Mouse (Mus musculus): ENCODE measurements at regions not wholly inside any gene's neighbourhood (a gene's known extent, or its start where the extent isn't known, plus 50 kb on each side); places are given as distances from the start of the nearest gene placed in this dataset.
"Not testable (repeated sequence)": the region's sequence is repeated elsewhere in the genome, so short reads cannot be mapped to it uniquely, and the experiment has no call there.

GRCm38 (mm10) chr8:116043381-116043780 lies 335.8 kb upstream of the Maf start:
- DNase-seq (ENCODE audit: extremely low spot score) = no peak

DNA sequence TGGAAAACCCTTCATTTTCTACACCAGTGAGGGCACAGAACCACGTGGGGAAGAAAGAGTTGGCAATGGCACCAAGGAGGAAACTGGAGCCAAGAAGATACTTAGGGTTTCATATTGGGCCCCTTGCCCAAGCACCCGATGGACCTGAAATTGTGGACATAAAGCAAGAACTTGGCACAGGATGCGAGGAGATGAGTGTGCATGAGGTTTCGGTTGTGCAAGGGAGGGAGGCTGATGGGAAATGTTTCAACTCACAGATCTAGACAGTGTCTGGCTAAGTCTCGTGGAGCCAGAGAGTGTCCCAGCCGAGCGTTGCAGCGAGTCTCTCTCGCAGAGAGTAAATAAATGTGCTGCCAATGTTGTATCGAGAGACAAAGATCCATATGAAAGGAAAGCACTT lies 323.4 kb upstream of the Maf start:
- DNase-seq (ENCODE audit: extremely low spot score) = no peak

DNA sequence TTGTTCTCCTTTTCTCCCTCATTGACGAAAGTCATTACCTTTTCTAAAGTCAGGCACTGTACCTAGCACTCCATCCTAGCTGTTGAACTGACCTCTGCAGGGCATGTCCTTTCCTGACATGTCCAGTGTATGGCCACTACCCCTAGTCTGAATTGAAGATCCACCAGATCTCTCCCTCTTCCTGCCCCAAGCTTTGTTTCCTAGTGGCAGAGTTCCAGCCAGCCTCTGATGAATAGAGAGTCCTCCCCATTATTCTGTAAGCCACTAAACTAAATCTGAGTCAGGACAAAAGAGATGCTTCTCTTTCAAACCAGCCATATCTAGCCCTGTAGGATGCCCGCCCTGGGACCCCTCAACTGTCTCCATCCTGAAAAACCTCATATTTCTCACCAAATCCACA lies 317.7 kb upstream of the Maf start:
- DNase-seq (ENCODE audit: extremely low spot score) = no peak

GRCm38 (mm10) chr8:116024811-116025210 lies 317.2 kb upstream of the Maf start:
- no peak for DNase-seq (ENCODE audit: extremely low spot score)

- DNase-seq (ENCODE audit: extremely low spot score) = no peak
These were observed 314.1 kb upstream of the Maf start for GRCm38 (mm10) chr8:116021691-116022090.

GRCm38 (mm10) chr8:115995320-115995719 lies 287.7 kb upstream of the Maf start:
- no peak for DNase-seq (ENCODE audit: extremely low spot score)

GRCm38 (mm10) chr8:115991989-115992388 lies 284.4 kb upstream of the Maf start:
- no peak for DNase-seq (ENCODE audit: extremely low spot score)

DNA sequence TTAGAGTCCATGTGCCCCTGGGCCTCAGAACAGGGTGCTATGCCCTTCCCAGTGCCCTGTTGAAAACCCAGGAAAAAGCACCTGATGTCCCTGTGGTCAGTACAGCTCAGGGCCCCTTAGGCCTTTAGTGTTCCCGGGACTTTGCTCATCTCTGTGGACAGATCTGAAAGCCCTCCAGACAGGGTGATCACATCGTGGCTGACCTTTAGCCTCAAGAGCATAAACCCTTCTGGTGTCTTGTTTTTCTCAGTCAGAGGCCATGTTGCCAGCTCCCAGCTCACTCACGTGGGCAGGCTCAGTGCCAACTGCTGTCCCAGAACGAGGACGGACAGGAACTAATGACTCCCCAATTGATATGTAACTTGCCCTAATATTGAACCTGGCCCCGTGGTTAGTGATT lies 275.8 kb upstream of the Maf start:
- no peak for DNase-seq (ENCODE audit: extremely low spot score)

DNA sequence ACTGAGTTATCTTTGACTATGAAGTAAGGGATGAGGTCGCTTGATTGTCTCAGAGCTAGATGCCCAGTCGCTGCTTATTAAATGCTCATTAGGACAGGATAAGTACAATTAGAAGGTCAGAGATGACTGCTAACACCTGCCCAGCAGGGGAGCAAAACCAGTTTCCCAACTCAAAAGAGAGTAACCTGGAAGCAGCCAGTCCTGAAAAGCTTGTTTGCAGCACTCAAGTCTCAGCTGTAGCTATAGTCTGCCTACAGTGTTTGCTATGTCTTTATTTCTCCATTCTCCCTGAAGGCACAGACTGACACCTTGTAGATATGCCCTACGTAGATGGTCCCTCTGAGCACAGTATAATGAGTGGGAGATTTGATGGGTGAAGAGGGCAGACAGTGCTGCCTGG lies 274.7 kb upstream of the Maf start:
- no peak for DNase-seq (ENCODE audit: extremely low spot score)

GRCm38 (mm10) chr8:115981426-115981825 lies 273.8 kb upstream of the Maf start:
- DNase-seq (ENCODE audit: extremely low spot score) = no peak

- DNase-seq (ENCODE audit: extremely low spot score) = no peak
These were observed 273.0 kb upstream of the Maf start for GRCm38 (mm10) chr8:115980616-115981015.

GRCm38 (mm10) chr8:115977152-115977551 lies 269.6 kb upstream of the Maf start:
- no peak for DNase-seq (ENCODE audit: extremely low spot score)

DNA sequence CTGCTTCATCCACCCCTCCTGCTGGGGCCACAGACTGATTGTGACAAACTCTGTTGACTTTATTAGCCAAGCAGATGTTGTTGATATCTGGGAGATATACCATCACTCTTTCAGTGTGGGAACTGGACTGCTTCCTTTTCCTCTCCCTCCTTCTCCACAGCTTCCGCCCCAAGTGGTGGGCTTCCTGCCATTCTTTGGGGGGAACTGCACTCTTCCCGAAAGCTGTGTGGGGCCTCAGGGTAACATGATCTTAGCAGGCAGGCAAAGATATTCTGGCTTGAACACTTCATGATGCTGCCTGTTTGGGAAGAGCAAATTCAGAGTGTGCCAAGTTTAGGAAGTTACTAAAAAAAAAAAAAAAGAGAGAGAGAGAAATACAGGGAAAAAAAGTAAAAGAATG lies 267.1 kb upstream of the Maf start:
- no peak for DNase-seq (ENCODE audit: extremely low spot score)

GRCm38 (mm10) chr8:115971351-115971750 lies 263.8 kb upstream of the Maf start:
- not testable (repeated sequence) for DNase-seq (ENCODE audit: extremely low spot score)

GRCm38 (mm10) chr8:115968121-115968520 lies 260.5 kb upstream of the Maf start:
- DNase-seq (ENCODE audit: extremely low spot score) = no peak

DNA sequence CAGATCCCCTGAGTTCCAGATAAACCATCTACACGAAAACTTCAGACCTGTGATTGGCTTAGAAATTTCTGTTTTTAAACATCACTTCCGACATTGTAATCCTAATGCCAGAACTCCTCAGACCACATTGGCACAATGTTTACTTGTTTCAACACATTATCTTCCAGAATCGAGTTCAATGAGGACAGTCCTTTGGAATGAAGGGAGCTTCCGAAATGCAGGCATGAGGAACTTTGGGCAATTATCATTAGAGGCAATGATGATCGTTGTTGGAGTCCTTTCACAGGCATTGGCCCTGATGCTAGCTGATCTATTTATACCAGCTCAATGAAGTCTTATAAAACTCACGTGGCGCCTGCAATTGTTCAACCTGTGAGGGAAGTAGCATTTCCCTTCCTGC lies 258.4 kb upstream of the Maf start:
- no peak for DNase-seq (ENCODE audit: extremely low spot score)

GRCm38 (mm10) chr8:115955371-115955770 lies 247.8 kb upstream of the Maf start:
- DNase-seq (ENCODE audit: extremely low spot score) = no peak

GRCm38 (mm10) chr8:115953783-115954470 lies 246.3 kb upstream of the Maf start:
- no peak for DNase-seq (ENCODE audit: extremely low spot score)

DNA sequence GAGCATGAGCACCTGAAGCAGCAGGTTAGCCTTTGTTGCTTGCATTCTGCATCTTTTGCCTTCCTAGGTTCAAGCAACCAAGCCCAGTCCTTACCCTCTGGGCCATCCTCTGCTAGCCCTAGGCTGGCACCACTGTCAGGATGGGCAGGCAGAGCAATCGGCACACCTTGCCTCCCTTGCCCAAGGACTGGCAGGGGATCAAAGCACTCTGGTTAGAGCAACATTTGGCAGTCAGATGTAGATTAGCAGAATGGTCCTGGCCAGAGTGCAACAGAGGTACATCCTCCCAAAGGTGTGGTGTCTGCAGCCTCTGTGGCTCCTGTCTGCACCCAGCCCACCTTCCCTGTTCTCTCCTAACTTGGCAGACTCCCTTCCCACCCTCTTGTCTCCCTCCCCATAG lies 244.9 kb upstream of the Maf start:
- DNase-seq (ENCODE audit: extremely low spot score) = no peak

DNA sequence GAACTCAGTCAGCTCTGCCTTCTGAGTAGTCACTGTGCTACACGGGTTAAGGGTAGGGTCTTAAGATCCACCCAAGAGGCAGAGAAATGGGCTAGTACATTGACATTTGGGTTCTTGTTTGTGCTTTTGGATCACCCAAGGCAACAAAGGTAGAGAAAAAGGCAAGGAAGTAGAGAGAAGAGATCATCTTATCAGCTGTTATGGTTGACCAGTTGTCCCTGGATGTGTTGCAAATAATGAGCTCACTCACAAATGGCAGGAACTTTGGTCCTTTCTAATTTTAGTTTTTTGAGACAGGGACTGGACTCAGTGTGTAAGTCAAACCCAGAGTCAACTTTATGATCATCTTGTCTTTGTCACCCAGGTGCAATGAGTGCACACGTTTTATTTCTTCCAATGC lies 241.3 kb upstream of the Maf start:
- DNase-seq (ENCODE audit: extremely low spot score) = no peak

GRCm38 (mm10) chr8:115948036-115948435 lies 240.4 kb upstream of the Maf start:
- DNase-seq (ENCODE audit: extremely low spot score) = no peak

- DNase-seq (ENCODE audit: extremely low spot score) = no peak
These were observed 235.3 kb upstream of the Maf start for GRCm38 (mm10) chr8:115942731-115943509.

GRCm38 (mm10) chr8:115929472-115930210 lies 222.0 kb upstream of the Maf start:
- no peak for DNase-seq (ENCODE audit: extremely low spot score)

Measured in embryo, embryonic 9.5 days (tissue).